Mouse (Mus musculus): Measurements from ENCODE around the gene Ccl28.
"Not testable (repeated sequence)": the region's sequence is repeated elsewhere in the genome, so short reads cannot be mapped to it uniquely, and the experiment has no call there.

- TF ChIP-seq CTCF (IDR thresholded peaks at IDR 0.05; ENCODE audit: borderline replicate concordance, insufficient read depth, low read length); POLR2A (IDR thresholded peaks at IDR 0.05; ENCODE audit: low read depth, low read length): not testable (repeated sequence)
Measured at GRCm38 (mm10) chr13:119599498-119599897, 24.1 kb upstream of the Ccl28 start.
